Mouse (Mus musculus): ENCODE data around the gene Olfr1057. TPM values are rescaled to one million over a fixed set of nuclear protein-coding genes. Genes with fewer than 3 reads are reported as not detected.

Olfr1057 gene
- polyA plus RNA-seq (2014; fragmentation: Illumina TruSeq; extraction: RNeasy Lipid Tissue Mini Kit (QIAGEN cat#74804); ENCODE audit: low read depth, low replicate concordance), result not detected

DNA sequence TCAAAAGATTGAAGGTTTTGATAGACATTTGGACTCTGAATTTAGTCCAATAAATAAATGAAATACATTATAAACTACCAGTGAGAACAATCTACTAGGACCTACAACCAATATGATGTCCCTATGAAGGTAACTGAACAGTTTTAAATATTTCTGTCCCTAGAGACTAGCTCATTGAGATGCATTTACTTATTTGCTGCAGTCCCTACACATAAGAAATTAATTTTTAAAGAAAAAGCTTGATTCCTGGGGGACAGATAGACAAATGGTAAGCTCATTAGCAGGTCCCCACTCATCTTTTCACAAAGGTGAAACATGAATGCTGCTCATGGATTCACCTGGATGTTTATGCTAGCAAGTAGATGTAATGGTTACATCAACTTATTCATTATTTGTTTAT, at the start of gene Olfr1057:
TSS of gene Olfr1057 (minus strand) at position 101 of the 400 bp plus-strand sequence.

DNA sequence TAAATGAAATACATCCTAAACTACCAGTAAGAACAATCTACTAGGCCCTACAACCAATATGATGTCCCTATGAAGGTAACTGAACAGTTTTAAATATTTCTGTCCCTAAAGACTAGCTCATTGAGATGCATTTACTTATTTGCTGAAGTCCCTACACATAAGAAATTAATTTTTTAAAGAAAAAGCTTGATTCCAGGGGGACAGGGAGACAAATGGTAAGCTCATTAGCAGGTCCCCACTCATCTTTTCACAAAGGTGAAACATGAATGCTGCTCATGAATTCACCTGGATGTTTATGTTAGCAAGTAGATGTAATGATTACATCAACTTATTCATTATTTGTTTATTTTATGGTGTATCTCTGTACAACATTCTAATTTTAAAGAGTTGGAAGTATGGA, 48.5 kb upstream of the Olfr1057 start, which contains the start of gene Olfr1062:
TSS of gene Olfr1062 (minus strand) at position 101 of the 400 bp plus-strand sequence.

DNA sequence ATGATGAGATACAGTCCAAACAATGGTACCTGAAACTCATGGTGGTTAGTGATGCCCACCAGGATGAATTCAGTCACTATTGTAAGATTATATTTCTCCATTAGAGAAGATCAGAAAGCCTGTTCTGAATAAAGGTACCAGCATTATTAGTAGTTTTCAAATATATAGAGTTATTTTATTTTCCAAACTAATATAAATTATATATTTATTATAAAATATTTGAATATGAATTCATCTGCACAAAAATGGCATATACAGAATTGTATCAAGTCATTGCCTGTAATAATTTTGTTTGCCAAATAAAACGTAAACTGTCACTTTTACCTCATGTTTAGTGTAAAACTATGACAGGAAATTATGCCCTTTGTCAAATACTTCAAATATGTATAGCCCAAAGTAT, 35.8 kb upstream of the Olfr1057 start, which contains the start of gene Olfr1061:
TSS of gene Olfr1061 (minus strand) at position 101 of the 400 bp plus-strand sequence.

DNA sequence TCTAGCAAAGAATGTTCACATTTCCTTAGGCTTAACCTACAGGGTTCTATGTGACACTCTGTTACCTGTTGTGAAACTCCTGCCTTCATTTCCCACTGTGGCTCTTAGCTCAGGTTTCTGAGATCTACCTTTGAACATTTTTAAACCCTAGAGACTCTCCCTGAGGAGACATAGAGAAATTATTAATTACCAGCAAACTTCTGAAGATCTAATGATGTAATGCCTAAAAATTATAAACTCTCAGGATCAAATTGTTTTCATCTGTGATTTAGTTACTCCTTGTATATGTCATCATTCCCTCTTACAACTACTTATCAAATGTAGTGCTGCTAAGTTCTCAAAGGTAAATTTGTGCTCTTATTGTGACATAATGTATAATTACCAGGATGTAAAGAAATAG, 10.3 kb upstream of the Olfr1057 start, which contains the start of gene Olfr1058:
TSS of gene Olfr1058 (minus strand) at position 101 of the 400 bp plus-strand sequence.

DNA sequence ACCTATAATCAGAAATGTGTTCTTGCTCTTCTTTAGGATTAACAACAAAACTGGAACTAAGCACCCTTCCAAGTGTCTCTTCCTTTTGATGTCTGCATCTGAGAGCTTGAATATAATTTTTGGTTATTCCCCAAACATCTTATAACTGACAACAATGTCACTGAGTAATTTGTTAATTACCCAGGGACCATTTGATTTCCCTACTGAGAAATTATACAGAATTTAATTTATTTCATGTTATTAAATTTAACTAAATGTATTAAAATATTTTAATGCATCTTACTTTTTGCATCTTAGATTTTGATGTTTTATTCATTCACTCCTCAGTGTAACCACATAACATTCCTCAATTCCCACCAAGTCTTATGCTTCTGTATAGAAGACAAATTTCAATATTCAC, 15.8 kb downstream of the Olfr1057 start, which contains the start of gene Olfr1056:
TSS of gene Olfr1056 (minus strand) at position 101 of the 400 bp plus-strand sequence.

DNA sequence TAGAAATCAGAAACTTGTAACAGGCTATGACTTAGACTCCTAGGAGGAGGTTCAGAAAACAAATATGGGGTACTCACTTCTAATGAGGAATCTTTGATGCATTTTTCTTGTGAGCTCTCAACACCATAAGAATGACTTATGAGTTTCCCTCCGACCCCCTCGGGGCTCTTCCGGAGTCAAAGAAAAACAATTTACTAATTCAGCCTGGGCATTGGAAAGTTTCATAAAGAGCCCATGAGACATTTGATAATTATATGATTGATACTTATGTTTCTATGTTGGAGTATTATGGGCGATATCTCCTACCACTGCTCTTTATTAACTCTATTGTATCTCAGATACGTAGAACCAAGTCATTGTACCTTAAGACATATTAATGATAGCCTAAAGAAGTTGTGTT, 28.0 kb downstream of the Olfr1057 start, which contains the start of gene Olfr1055:
TSS of gene Olfr1055 (minus strand) at position 101 of the 400 bp plus-strand sequence.

DNA sequence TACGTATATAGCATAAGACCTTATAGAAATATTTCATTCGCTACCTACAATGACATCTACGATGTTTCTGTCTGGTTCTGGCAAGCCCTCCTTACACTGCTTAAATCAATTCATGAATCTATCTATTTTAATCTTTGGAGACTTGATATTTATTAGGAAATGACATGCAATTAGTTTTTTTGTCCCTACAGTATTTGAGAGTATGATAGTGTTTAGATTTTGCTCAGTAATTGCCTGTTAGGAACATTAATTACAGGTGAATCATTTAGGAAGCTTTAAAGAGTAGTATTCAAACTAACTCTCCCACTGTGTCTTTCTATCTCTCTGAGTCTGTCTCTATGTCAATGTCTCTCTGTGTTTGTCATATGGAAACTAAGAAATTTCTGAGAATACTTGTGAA, 42.9 kb downstream of the Olfr1057 start, which contains the start of gene Olfr1054:
TSS of gene Olfr1054 (minus strand) at position 101 of the 400 bp plus-strand sequence.

Other genes with a start within 250 kb of the Olfr1057 start
- gene Olfr1039, start 242.5 kb downstream of the Olfr1057 start, polyA plus RNA-seq (2014; fragmentation: Illumina TruSeq; extraction: RNeasy Lipid Tissue Mini Kit (QIAGEN cat#74804); ENCODE audit: low read depth, low replicate concordance), result not detected
- gene Olfr1040, start 231.7 kb downstream of the Olfr1057 start, polyA plus RNA-seq (2014; fragmentation: Illumina TruSeq; extraction: RNeasy Lipid Tissue Mini Kit (QIAGEN cat#74804); ENCODE audit: low read depth, low replicate concordance), result not detected
- gene Olfr1042, start 216.6 kb downstream of the Olfr1057 start, polyA plus RNA-seq (2014; fragmentation: Illumina TruSeq; extraction: RNeasy Lipid Tissue Mini Kit (QIAGEN cat#74804); ENCODE audit: low read depth, low replicate concordance), result not detected
- not detected for gene Olfr1043, start 210.9 kb downstream of the Olfr1057 start, polyA plus RNA-seq (2014; fragmentation: Illumina TruSeq; extraction: RNeasy Lipid Tissue Mini Kit (QIAGEN cat#74804); ENCODE audit: low read depth, low replicate concordance)
- gene Olfr1044, start 200.6 kb downstream of the Olfr1057 start, polyA plus RNA-seq (2014; fragmentation: Illumina TruSeq; extraction: RNeasy Lipid Tissue Mini Kit (QIAGEN cat#74804); ENCODE audit: low read depth, low replicate concordance), result not detected
- not detected for gene Olfr52, start 192.7 kb downstream of the Olfr1057 start, polyA plus RNA-seq (2014; fragmentation: Illumina TruSeq; extraction: RNeasy Lipid Tissue Mini Kit (QIAGEN cat#74804); ENCODE audit: low read depth, low replicate concordance)
- not detected for gene Olfr1045, start 175.4 kb downstream of the Olfr1057 start, polyA plus RNA-seq (2014; fragmentation: Illumina TruSeq; extraction: RNeasy Lipid Tissue Mini Kit (QIAGEN cat#74804); ENCODE audit: low read depth, low replicate concordance)
- gene Olfr1046, start 159.1 kb downstream of the Olfr1057 start, polyA plus RNA-seq (2014; fragmentation: Illumina TruSeq; extraction: RNeasy Lipid Tissue Mini Kit (QIAGEN cat#74804); ENCODE audit: low read depth, low replicate concordance), result not detected
- not detected for gene Olfr1047, start 147.0 kb downstream of the Olfr1057 start, polyA plus RNA-seq (2014; fragmentation: Illumina TruSeq; extraction: RNeasy Lipid Tissue Mini Kit (QIAGEN cat#74804); ENCODE audit: low read depth, low replicate concordance)
- gene Olfr1048, start 138.1 kb downstream of the Olfr1057 start, polyA plus RNA-seq (2014; fragmentation: Illumina TruSeq; extraction: RNeasy Lipid Tissue Mini Kit (QIAGEN cat#74804); ENCODE audit: low read depth, low replicate concordance), result not detected
- gene Olfr1049, start 120.1 kb downstream of the Olfr1057 start, polyA plus RNA-seq (2014; fragmentation: Illumina TruSeq; extraction: RNeasy Lipid Tissue Mini Kit (QIAGEN cat#74804); ENCODE audit: low read depth, low replicate concordance), result not detected
- not detected for gene Olfr1051, start 99.3 kb downstream of the Olfr1057 start, polyA plus RNA-seq (2014; fragmentation: Illumina TruSeq; extraction: RNeasy Lipid Tissue Mini Kit (QIAGEN cat#74804); ENCODE audit: low read depth, low replicate concordance)
- not detected for gene Olfr1052, start 85.9 kb downstream of the Olfr1057 start, polyA plus RNA-seq (2014; fragmentation: Illumina TruSeq; extraction: RNeasy Lipid Tissue Mini Kit (QIAGEN cat#74804); ENCODE audit: low read depth, low replicate concordance)
- gene Olfr1053, start 63.1 kb downstream of the Olfr1057 start, polyA plus RNA-seq (2014; fragmentation: Illumina TruSeq; extraction: RNeasy Lipid Tissue Mini Kit (QIAGEN cat#74804); ENCODE audit: low read depth, low replicate concordance), result not detected
- gene Olfr1054, start 43.0 kb downstream of the Olfr1057 start, polyA plus RNA-seq (2014; fragmentation: Illumina TruSeq; extraction: RNeasy Lipid Tissue Mini Kit (QIAGEN cat#74804); ENCODE audit: low read depth, low replicate concordance), result not detected
- not detected for gene Olfr1055, start 28.1 kb downstream of the Olfr1057 start, polyA plus RNA-seq (2014; fragmentation: Illumina TruSeq; extraction: RNeasy Lipid Tissue Mini Kit (QIAGEN cat#74804); ENCODE audit: low read depth, low replicate concordance)
- gene Olfr1056, start 15.9 kb downstream of the Olfr1057 start, polyA plus RNA-seq (2014; fragmentation: Illumina TruSeq; extraction: RNeasy Lipid Tissue Mini Kit (QIAGEN cat#74804); ENCODE audit: low read depth, low replicate concordance), result not detected
- not detected for gene Olfr1058, start 10.2 kb upstream of the Olfr1057 start, polyA plus RNA-seq (2014; fragmentation: Illumina TruSeq; extraction: RNeasy Lipid Tissue Mini Kit (QIAGEN cat#74804); ENCODE audit: low read depth, low replicate concordance)
- gene Olfr1061, start 35.7 kb upstream of the Olfr1057 start, polyA plus RNA-seq (2014; fragmentation: Illumina TruSeq; extraction: RNeasy Lipid Tissue Mini Kit (QIAGEN cat#74804); ENCODE audit: low read depth, low replicate concordance), result not detected
- gene Olfr1062, start 48.4 kb upstream of the Olfr1057 start, polyA plus RNA-seq (2014; fragmentation: Illumina TruSeq; extraction: RNeasy Lipid Tissue Mini Kit (QIAGEN cat#74804); ENCODE audit: low read depth, low replicate concordance), result not detected
- gene Olfr1065, start 72.2 kb upstream of the Olfr1057 start, polyA plus RNA-seq (2014; fragmentation: Illumina TruSeq; extraction: RNeasy Lipid Tissue Mini Kit (QIAGEN cat#74804); ENCODE audit: low read depth, low replicate concordance), result not detected
- not detected for gene Olfr1066, start 77.9 kb upstream of the Olfr1057 start, polyA plus RNA-seq (2014; fragmentation: Illumina TruSeq; extraction: RNeasy Lipid Tissue Mini Kit (QIAGEN cat#74804); ENCODE audit: low read depth, low replicate concordance)
- gene Olfr228, start 109.0 kb upstream of the Olfr1057 start, polyA plus RNA-seq (2014; fragmentation: Illumina TruSeq; extraction: RNeasy Lipid Tissue Mini Kit (QIAGEN cat#74804); ENCODE audit: low read depth, low replicate concordance), result not detected
- gene Olfr1076, start 130.1 kb upstream of the Olfr1057 start, polyA plus RNA-seq (2014; fragmentation: Illumina TruSeq; extraction: RNeasy Lipid Tissue Mini Kit (QIAGEN cat#74804); ENCODE audit: low read depth, low replicate concordance), result not detected
- not detected for gene Olfr1079, start 164.1 kb upstream of the Olfr1057 start, polyA plus RNA-seq (2014; fragmentation: Illumina TruSeq; extraction: RNeasy Lipid Tissue Mini Kit (QIAGEN cat#74804); ENCODE audit: low read depth, low replicate concordance)
- not detected for gene Olfr1080, start 179.8 kb upstream of the Olfr1057 start, polyA plus RNA-seq (2014; fragmentation: Illumina TruSeq; extraction: RNeasy Lipid Tissue Mini Kit (QIAGEN cat#74804); ENCODE audit: low read depth, low replicate concordance)
- gene Olfr1082, start 220.6 kb upstream of the Olfr1057 start, polyA plus RNA-seq (2014; fragmentation: Illumina TruSeq; extraction: RNeasy Lipid Tissue Mini Kit (QIAGEN cat#74804); ENCODE audit: low read depth, low replicate concordance), result not detected